Mouse (Mus musculus): ENCODE data around the gene Kdm5a. TPM values are rescaled to one million over a fixed set of nuclear protein-coding genes. Genes with fewer than 3 reads are reported as not detected.
A peak's percentile ranks its signal among the peaks of the same experiment; 100 is the strongest.

Kdm5a gene
- total RNA-seq, 2 experiments from 2014 or later = 80.0 to 84.2 TPM

- no peak for DNase-seq (ENCODE audit: low spot score in 2 of 2)
Measured at GRCm38 (mm10) chr6:120403936-120404335, 40.0 kb downstream of the Kdm5a start.

GRCm38 (mm10) chr6:120438161-120438560, 74.2 kb downstream of the Kdm5a start:
- no peak for DNase-seq (ENCODE audit: low spot score in 2 of 2)

DNA sequence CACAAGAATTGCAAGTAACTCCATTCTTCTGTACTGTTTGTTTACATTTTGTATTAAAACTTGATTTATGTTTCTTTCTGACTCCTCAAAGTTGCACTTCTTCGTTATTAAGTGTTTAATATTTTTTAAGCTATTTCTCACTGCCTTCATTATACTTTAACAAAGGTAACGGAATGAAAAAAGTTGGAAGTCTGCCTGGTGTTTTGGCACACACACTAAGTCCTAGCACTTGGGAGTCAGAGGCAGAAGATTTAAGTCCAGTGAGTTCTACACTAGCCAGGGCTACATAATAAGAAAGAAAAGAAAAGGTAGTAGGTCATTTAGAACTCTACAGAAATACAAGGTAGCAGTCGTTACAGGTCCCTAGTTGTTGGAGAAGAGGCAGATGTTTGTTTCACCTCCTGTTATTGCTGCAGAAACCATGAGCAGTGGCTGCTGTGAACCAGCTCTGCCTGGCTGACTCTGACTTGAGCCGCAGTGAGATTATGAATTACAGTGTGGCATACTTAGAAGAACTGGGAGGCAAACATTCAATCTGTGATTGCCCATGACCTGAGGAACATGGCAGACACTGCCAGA, 78.3 kb downstream of the Kdm5a start:
- no peak for DNase-seq (ENCODE audit: low spot score in 2 of 2)

DNA sequence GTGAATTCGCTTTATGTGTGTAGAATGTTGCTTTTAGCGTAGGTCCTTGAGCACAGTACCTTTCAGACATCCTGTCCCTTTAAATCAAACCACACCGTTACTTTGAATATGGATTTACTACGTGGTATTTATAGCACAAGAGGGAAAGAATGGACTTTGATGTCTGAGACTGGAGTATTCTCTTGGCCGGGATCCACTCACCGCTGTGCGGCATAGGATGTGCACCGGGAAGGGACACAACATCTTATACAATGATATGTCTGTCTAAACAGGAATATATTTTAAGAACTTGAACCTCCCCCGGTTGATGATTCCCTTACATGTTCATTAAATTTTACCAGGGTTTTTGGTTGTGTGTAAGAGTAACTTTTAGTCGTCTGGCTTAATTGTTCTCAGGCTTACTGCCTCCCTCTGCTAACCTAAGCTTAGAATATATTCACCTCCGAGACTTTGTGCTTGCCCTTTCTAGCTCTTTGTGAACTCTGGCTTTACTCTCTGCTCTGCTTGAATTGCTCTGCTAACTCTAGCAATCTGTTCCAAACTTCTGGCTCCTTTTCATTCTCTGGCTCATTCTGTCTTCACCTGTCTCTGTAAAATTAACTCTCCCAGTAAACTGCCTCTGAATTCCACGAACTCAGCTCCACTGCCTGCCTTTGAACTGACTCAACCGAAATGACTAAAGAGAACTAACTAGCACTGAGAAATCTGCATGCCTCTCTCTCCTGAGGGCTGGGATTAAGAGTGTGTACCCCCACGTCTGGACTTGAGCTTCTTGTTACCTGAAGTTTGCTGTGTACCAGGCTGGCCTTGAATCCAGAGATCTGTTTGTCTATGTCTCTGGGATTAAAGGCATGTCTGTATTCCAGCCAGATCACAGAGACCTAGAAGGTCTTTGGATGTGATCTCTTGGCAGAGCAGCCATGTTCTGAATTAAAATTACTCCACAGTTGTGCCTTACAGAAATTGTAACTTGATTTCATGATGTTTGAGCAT, 79.7 kb downstream of the Kdm5a start:
- DNase-seq (ENCODE audit: low spot score in 2 of 2) = no peak

- no peak for DNase-seq (ENCODE audit: low spot score in 2 of 2)
Measured at GRCm38 (mm10) chr6:120450208-120450607, 86.3 kb downstream of the Kdm5a start.

DNA sequence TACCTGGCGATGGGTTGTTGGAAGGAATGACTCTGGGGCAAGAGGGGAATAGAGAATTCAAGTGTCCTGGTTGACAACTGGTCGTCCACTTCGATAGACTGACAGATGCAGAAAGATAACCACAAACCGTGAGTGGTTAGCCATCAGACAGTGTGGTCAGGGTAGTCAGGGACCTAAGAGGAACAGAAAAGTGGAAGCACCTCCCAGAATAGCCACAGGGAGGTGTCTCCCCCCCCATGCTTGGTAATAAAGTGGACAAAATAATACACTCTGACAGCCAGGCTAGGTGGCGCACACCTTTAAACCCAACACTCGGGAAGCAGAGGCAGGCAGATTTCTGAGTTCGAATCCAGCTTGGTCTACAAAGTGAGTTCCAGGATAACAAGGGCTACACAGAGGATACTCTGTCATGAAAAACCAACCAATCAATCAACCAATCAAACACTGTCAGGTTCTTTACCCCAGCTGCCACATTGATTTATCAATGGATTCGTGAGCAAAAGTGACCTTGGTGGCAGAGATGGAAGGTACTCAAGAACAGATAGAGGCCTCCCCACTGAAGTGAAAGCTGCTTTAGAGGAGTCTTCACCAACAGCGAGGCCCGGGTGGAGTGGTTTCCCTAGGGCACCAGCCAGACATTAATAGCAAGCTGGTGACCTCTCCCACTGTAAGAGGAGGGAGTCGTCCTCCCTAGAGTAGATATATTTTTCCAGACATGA, 88.6 kb downstream of the Kdm5a start:
- DNase-seq (ENCODE audit: low spot score in 2 of 2) = no peak

DNA sequence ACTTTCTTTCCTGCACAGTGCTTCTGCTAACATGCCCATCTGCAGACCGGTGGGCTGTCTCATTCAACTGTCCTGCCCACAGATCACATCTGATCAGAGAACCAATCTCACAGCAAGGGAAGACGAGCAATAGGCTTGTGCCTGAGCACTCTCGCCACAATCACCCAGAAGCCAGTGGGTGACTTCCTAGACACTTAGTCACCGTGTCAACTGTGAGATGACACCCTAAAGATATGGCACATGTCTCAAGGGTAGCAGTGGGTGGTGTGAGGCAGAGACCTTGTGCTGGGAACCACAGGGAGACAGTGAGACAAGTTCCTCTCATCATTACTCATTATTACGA, 89.2 kb downstream of the Kdm5a start:
- DNase-seq (ENCODE audit: low spot score in 2 of 2) = no peak

- DNase-seq (ENCODE audit: low spot score in 2 of 2) = no peak
Measured at GRCm38 (mm10) chr6:120453556-120453955, 89.6 kb downstream of the Kdm5a start.

DNA sequence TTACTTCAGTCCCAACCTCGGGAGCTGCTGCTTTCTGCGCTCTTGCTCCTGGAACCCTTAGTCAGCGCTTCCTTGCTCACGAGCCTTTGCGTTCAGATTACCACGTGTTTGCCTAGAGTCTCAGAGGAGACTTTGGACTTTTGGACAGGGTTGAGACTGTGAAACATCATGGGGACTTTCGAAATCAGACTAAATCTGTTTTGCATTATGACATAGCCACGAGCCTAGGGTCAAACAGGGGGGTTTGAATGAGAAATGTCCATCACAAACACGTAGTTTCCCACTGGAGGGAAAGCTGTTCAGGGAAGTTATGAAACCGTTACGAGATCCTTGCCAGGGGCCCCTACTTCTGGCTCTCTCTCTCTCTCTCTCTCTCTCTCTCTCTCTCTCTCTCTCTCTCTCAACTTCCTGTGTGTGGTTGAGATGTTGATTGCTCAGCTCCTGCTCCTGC, 90.7 kb downstream of the Kdm5a start:
- DNase-seq (ENCODE audit: low spot score in 2 of 2) = no peak

DNA sequence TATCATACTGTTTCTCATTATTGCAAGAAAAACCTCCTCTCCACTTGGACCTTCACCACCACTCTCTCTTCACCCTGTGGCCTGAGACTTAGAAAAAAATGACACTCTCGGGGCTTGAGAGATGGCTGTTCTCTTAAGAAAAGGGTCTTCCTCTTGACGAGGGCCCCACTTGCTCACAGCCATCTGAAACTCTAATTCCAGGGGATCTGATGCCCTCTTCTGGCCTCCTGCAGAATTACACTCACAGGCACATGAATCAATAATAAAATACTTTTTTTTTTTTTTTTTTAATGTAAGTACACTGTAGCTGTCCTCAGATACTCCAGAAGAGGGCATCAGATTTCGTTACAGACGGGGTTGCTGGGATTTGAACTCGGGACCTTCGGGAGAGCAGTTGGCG, 93.2 kb downstream of the Kdm5a start:
- DNase-seq (ENCODE audit: low spot score in 2 of 2) = no peak

GRCm38 (mm10) chr6:120457751-120458150, 93.8 kb downstream of the Kdm5a start:
- no peak for DNase-seq (ENCODE audit: low spot score in 2 of 2)

DNA sequence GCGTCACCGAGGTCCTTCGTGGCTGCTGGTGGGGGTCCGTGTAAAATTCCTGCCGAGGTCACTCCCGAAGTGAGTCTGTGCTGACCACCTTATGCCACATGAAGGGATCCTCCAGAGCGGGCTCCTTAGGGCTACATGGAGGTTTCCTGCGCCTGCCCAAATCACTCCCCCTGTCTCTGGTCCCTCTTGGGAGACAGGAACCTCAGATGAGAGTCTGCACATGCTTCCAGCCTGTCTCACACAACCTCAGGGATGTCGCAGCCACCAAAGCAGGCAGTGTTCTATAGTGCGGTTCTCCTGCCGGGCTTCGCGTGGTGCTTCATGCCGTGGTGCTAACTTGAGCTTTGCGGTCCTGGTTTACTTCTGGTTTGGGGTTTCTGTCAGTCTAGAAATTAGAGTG, 97.3 kb downstream of the Kdm5a start:
- DNase-seq (ENCODE audit: low spot score in 2 of 2) = no peak

GRCm38 (mm10) chr6:120462251-120462650, 98.3 kb downstream of the Kdm5a start:
- no peak for DNase-seq (ENCODE audit: low spot score in 2 of 2)

DNA sequence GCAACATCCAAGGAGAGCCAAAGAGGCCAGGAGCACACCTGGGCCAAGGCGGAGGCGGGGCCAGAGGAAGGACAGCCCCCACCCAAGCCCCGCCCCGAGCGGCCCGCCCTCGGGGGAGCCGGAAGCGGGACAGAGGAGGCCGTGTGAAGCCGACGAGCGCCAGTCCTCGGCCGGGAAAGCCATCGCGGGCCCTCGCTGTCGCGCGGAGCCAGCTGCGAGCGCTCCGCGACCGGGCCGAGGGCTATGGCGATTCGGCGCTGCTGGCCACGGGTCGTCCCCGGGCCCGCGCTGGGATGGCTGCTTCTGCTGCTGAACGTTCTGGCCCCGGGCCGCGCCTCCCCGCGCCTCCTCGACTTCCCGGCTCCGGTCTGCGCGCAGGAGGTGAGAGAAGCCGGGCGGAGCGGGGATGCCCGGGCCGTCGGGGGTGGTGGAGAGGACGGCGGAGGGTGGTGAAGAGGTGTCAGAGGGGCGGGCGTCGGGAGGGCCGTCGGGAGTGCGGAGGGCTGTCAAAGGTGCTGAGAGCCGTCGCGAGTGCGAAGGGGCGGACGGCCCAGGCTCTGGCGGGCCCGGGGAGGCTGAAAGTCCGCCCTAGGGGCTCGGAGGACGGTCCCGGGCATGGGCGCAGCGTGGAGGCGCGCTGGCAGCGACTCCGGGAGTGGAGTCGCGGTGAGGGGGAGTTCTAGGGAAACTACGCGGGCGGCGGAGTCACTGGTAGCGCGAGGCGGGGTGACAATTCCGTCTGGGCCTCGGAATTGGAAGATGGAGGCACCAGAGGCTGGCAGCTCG, 99.4 kb downstream of the Kdm5a start, which contains the start of gene Il17ra:
Gene Il17ra (plus strand): TSS at position 162 of the 786 bp plus-strand sequence.
- DNase-seq (ENCODE audit: low spot score in 2 of 2) = peak; percentile 39 to 55

DNA sequence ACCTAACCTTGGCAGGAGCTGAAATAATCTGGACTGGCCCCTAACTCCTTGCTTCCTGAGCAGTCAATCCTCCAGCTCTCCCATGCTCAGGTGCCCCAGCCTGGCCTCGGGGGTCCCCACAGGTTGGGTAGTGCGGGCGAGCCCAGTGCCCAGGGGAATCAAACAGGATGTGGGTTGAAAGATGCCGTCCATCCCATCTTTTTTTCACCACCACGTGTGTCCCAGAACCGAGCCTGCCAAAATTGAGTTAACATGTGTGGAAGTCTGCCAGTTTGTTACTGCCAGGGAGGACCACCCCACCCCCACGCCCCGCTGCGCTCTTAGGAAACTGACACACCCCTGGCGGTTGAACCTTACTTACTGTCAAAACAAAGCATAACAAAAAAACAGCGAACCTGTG, 100.0 kb downstream of the Kdm5a start:
- DNase-seq (ENCODE audit: low spot score in 2 of 2) = no peak

DNA sequence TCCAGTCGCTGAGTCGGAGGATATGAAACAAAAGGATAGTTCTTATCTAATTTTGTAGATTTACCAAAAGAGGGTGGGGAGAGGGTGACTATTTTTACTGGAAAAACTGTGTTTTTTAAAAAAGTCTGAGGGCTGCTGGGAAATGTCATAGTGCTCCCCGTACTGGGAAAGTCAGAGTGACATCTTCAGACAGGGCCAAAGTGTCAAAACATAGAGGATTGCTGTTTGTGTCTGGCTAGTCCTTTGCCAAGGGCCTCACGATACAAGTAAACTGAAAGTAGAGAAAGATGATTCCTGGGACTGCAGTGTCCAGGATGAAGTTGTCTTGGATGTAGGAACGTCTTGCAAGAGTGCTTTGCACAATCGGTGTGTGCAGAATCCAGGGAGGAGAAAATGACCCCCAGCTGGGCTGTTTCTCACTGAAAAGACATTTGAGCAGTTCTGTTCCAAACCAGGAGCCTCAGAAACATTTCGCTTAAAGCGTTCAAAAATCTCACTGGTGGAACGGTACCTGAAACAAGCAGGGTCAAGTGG, 100.5 kb downstream of the Kdm5a start:
- DNase-seq (ENCODE audit: low spot score in 2 of 2) = no peak

DNA sequence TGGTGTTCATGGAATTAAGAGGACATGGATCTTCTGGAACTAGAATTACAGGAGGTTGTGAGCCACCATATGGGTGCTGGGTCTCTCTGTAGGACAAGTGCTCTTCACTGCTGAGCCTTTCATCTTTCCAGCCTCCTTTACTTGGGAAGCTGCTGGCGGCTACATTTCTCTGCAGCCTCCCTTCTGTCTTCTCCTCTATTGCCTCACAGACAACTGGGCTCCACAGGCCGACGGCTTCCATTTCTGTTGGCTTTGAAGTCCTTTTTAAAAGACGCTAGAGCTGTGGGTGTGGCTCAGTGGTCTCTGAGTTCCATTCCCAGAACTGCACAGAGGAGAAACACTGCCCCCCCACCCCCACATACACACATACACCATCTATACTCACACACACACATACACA, 101.5 kb downstream of the Kdm5a start:
- DNase-seq (ENCODE audit: low spot score in 2 of 2) = no peak

DNA sequence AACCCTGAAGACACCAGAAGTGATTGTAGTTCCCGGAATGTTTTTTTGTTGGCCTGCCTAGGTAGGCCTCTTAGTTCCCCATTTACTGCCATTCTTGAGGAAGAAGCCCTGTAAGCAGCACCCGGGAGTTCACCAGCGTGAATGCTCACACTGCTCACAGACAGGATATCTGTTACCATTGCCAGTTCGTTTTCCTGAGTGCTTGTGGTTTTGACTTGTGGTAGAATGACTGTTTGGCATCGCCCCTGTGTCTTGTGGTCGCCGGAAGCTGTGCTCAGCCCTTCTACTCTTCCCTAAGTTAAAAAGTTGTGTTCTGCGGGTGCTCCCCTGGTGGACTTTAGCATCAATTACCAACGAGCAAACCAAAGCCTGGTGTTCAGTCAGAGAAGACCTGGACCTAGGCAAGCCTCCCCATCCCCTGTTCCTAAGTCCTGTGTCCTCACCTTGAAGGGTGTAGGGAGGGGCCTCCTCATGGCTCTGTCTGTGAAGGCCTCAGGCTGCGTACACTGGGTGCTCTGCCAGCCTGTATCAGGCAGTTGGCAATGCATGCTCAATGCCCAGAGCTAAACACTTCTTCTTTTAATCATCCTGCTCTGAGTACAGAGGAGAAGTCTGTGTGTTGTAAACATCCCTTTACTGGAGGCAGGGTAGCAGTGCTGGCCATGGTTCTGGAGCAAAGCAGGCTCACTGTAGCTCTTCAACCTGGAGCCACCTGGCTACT, 102.8 kb downstream of the Kdm5a start:
- DNase-seq (ENCODE audit: low spot score in 2 of 2) = no peak

DNA sequence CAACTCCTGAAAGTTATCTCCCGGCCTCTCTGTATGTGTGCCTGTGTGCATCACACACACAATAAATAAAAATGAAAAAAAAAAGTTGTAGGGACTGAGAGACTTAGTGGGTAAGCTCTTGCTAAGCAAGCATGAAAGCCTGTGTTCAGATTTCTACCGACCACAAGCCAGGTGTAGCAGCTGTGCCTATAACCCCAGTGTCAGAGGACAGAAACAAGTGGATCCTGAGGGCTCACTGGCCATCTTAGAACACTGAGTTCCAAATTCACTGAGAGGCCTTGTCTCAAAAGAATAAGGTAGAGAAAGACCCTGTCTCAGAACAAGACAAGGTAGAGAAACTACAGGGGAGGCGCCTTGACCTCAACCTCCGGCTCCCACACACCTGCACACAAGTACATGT, 104.3 kb downstream of the Kdm5a start:
- DNase-seq (ENCODE audit: low spot score in 2 of 2) = no peak

GRCm38 (mm10) chr6:120469268-120469667, 105.3 kb downstream of the Kdm5a start:
- no peak for DNase-seq (ENCODE audit: low spot score in 2 of 2)
